Mouse (Mus musculus): Measurements from ENCODE around the gene Gm42906. TPM values are rescaled to one million over a fixed set of nuclear protein-coding genes. Genes with fewer than 3 reads are reported as not detected.

Gene Gm42906
- polyA plus RNA-seq, 2 experiments = not detected

GRCm38 (mm10) chr5:151089201-151089600, 338.8 kb downstream of the Gm42906 start:
- Histone ChIP-seq H3K27ac (no peak overlapping the region), H3K4me1 (replicated peaks; ENCODE audit: control insufficient read depth in 2 of 2, insufficient read depth in 2 of 2, low read length in 1 of 2) (peaks cover 0 to 13% of the 10 kb centered on the region in 2 experiments; a peak in 2 of 4 replicates), H3K27me3 (ENCODE audit: control insufficient read depth, insufficient read depth, low read length) (no peaks in the 10 kb centered on the region), H3K4me3 (ENCODE audit: insufficient read depth in 1 of 2, low read depth in 2 of 2, low read length in 2 of 2) (no peak overlapping the region), H3K9me3 (ENCODE audit: control insufficient read depth, low read length) (no peaks in the 10 kb centered on the region), H3K9ac (replicated peaks) (no peak overlapping the region), H3K4me2 (ENCODE audit: low read depth) (no peak overlapping the region), H3K36me3 (replicated peaks; ENCODE audit: control insufficient read depth, insufficient read depth, low read depth) (no peaks in the 10 kb centered on the region)
- WGBS (ENCODE audit: insufficient replicate concordance) = 58% methylated on average over 6 of the region's 6 CpGs
- ATAC-seq (ENCODE audit: insufficient read depth) (no peak), DNase-seq (ENCODE audit: low read depth in 3 of 3, low spot score in 3 of 3) (no peak)
- TF ChIP-seq CTCF (IDR thresholded peaks at IDR 0.05; ENCODE audit: low read depth) (no peak), EP300 (IDR thresholded peaks at IDR 0.05; ENCODE audit: low read depth) (no peak)

DNA sequence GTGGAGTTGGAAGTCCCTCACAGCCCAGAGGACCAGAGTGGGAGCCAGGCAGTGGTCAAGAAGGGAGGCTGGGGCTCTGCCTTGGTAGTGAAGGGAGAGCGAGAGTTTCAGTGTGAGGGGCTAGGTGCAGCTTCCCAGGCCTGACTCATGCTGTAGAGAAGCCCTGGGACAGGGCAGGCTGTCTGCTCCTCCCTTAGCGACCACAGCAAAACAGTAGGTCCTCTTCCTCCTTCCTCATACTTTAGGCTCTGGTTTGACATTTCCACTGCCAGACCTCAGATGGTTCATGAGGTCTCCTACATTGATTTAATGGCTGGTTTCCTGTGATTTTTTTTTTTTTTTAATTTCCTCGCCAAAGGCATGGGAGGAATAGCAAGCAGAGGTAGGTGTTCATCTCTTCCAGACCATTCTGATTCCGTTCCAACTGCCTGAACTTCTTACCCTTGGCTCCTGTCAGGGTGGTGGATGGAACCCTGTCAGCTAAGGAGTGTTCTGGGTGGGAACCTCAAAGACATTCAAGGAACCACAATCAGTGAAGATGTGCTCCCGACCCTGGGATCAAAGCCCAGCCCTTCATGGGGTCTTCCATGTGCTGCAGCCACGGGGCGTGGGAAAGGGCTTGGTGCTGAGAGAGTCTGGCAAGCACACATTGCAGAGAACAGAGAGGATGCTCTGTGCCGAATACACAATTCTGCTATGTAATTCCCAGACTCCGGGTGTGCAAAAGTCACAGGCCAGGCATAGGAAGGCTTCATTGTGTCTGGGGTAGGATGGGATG, 341.3 kb downstream of the Gm42906 start:
- Histone ChIP-seq H3K4me3 (ENCODE audit: insufficient read depth in 1 of 2, low read depth in 2 of 2, low read length in 2 of 2) (no peak overlapping the region), H3K27ac (no peak overlapping the region), H3K9ac (replicated peaks) (no peak overlapping the region), H3K27me3 (ENCODE audit: control insufficient read depth, insufficient read depth, low read length) (no peaks in the 10 kb centered on the region), H3K4me1 (replicated peaks; ENCODE audit: control insufficient read depth in 2 of 2, insufficient read depth in 2 of 2, low read length in 1 of 2) (peaks cover 0 to 13% of the 10 kb centered on the region in 2 experiments; a peak in 2 of 4 replicates), H3K9me3 (ENCODE audit: control insufficient read depth, low read length) (no peaks in the 10 kb centered on the region), H3K36me3 (replicated peaks; ENCODE audit: control insufficient read depth, insufficient read depth, low read depth) (no peaks in the 10 kb centered on the region), H3K4me2 (ENCODE audit: low read depth) (no peak overlapping the region)
- no peak for ATAC-seq (ENCODE audit: insufficient read depth)
- TF ChIP-seq CTCF (IDR thresholded peaks at IDR 0.05; ENCODE audit: low read depth) (no peak), EP300 (IDR thresholded peaks at IDR 0.05; ENCODE audit: low read depth) (no peak)
- no peak for DNase-seq (ENCODE audit: low read depth in 3 of 3, low spot score in 3 of 3)
- 49% methylated on average over 9 of the region's 9 CpGs for WGBS (ENCODE audit: insufficient replicate concordance)

- TF ChIP-seq EP300 (IDR thresholded peaks at IDR 0.05; ENCODE audit: low read depth) = no peak
- TF ChIP-seq CTCF (IDR thresholded peaks at IDR 0.05; ENCODE audit: low read depth) = no peak
- Histone ChIP-seq H3K9me3 (ENCODE audit: control insufficient read depth, low read length) (no peaks in the 10 kb centered on the region), H3K9ac (replicated peaks) (no peak overlapping the region), H3K4me3 (ENCODE audit: insufficient read depth in 1 of 2, low read depth in 2 of 2, low read length in 2 of 2) (no peak overlapping the region), H3K4me1 (replicated peaks; ENCODE audit: control insufficient read depth in 2 of 2, insufficient read depth in 2 of 2, low read length in 1 of 2) (peaks cover 0 to 13% of the 10 kb centered on the region in 2 experiments; a peak in 2 of 4 replicates), H3K27ac (no peak overlapping the region), H3K27me3 (ENCODE audit: control insufficient read depth, insufficient read depth, low read length) (no peaks in the 10 kb centered on the region), H3K4me2 (ENCODE audit: low read depth) (no peak overlapping the region), H3K36me3 (replicated peaks; ENCODE audit: control insufficient read depth, insufficient read depth, low read depth) (no peaks in the 10 kb centered on the region)
- no peak for DNase-seq (ENCODE audit: low read depth in 3 of 3, low spot score in 3 of 3)
- WGBS (ENCODE audit: insufficient replicate concordance) = 67% methylated on average over 8 of the region's 8 CpGs
- no peak for ATAC-seq (ENCODE audit: insufficient read depth)
Measured at GRCm38 (mm10) chr5:151085749-151086148, 342.2 kb downstream of the Gm42906 start.

DNA sequence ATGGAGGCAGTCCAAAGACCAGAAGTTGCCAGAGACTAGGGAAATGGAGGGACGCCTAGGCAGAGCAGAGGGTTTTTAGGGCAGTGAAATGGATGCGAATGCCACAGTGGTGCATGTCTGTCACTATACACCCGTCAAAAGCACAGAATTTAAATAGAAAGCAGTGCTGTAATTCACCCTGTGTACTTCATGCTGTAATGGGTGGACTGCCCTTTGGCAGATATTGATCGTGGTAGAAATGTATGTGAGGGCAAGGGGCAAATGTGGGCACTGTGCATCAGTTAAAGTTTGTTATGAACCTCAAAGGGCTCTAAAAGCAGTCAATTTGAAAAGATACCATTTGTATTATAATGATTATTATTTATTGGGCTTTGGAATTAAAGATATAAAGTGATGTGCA, 347.7 kb downstream of the Gm42906 start:
- Histone ChIP-seq H3K9me3 (ENCODE audit: control insufficient read depth, low read length) (no peaks in the 10 kb centered on the region), H3K27ac (no peak overlapping the region)

DNA sequence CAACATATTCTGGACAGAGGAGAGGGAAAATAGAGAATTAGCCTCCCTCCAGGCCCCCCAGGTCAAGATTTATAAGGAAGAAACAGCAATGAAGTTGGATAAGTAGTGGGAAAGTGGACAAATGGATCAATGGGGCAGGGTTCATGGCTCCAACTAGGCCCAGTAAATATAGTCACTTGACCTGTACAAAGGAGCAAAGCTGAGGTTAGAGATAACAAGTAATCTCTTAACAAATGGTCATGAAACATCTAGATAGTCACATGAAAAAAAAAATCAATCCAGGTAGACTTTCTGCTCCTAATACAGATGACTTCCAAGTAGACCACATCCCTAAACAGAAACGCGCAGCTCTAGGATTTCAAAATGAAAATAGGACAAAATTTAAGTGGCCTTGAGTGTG, 350.0 kb downstream of the Gm42906 start:
- no peak overlapping the region for H3K27ac ChIP-seq
- WGBS (ENCODE audit: insufficient replicate concordance) = 81% methylated on average over 2 of the region's 2 CpGs
- H3K9ac ChIP-seq (replicated peaks) = no peak overlapping the region
- no peaks in the 10 kb centered on the region for H3K27me3 ChIP-seq (ENCODE audit: control insufficient read depth, insufficient read depth, low read length)
- H3K4me2 ChIP-seq (ENCODE audit: low read depth) = no peak overlapping the region
- no peak for TF ChIP-seq CTCF (IDR thresholded peaks at IDR 0.05; ENCODE audit: low read depth)
- no peak for TF ChIP-seq EP300 (IDR thresholded peaks at IDR 0.05; ENCODE audit: low read depth)
- DNase-seq (ENCODE audit: low read depth in 3 of 3, low spot score in 3 of 3) (no peak), ATAC-seq (ENCODE audit: insufficient read depth) (no peak)
- no peaks in the 10 kb centered on the region for H3K9me3 ChIP-seq (ENCODE audit: control insufficient read depth, low read length)
- peaks cover 0 to 3% of the 10 kb centered on the region in 2 experiments; a peak in 2 of 4 replicates for H3K4me1 ChIP-seq (replicated peaks; ENCODE audit: control insufficient read depth in 2 of 2, insufficient read depth in 2 of 2, low read length in 1 of 2)
- no peak overlapping the region for H3K4me3 ChIP-seq (ENCODE audit: insufficient read depth in 1 of 2, low read depth in 2 of 2, low read length in 2 of 2)
- H3K36me3 ChIP-seq (replicated peaks; ENCODE audit: control insufficient read depth, insufficient read depth, low read depth) = no peaks in the 10 kb centered on the region

More for the DNA sequence above, 347.7 kb downstream of the Gm42906 start:
- H3K27me3 ChIP-seq (ENCODE audit: control insufficient read depth, insufficient read depth, low read length) = no peaks in the 10 kb centered on the region
- H3K4me2 ChIP-seq (ENCODE audit: low read depth) = no peak overlapping the region
- DNase-seq (ENCODE audit: low read depth in 3 of 3, low spot score in 3 of 3) = no peak
- WGBS (ENCODE audit: insufficient replicate concordance) = 61% methylated on average over 4 of the region's 4 CpGs
- H3K4me3 ChIP-seq (ENCODE audit: insufficient read depth in 1 of 2, low read depth in 2 of 2, low read length in 2 of 2) = no peak overlapping the region
- peaks cover 0 to 3% of the 10 kb centered on the region in 2 experiments; a peak in 2 of 4 replicates for H3K4me1 ChIP-seq (replicated peaks; ENCODE audit: control insufficient read depth in 2 of 2, insufficient read depth in 2 of 2, low read length in 1 of 2)
- no peak overlapping the region for H3K9ac ChIP-seq (replicated peaks)
- 0 out of 2 replicates have a peak, but pooled peaks have one; percentile 36 for ATAC-seq (ENCODE audit: insufficient read depth)
- TF ChIP-seq EP300 (IDR thresholded peaks at IDR 0.05; ENCODE audit: low read depth) = no peak; the same call in 1 of the 2 replicates
- no peak for TF ChIP-seq CTCF (IDR thresholded peaks at IDR 0.05; ENCODE audit: low read depth)
- no peaks in the 10 kb centered on the region for H3K36me3 ChIP-seq (replicated peaks; ENCODE audit: control insufficient read depth, insufficient read depth, low read depth)
